Mouse (Mus musculus) MEL (cell line): ENCODE results near the gene Prrx2.

ENCODE experiments used
- CHD2 ChIP-seq: IDR thresholded peaks from 2 replicates; pipeline ENCODE4 v1.6.1; 2011; ENCODE audit warnings: low read length, improper control_type of control experiment
- CTCF ChIP-seq, 3 experiments: IDR thresholded peaks in 2 of 3; conservative IDR thresholded peaks in 1 of 3; 2 replicates each; pipeline ENCODE4 v1.5.1; 2011 to 2012; ENCODE audit warnings: low read length in 3 of 3, low read depth in 2 of 3, mild to moderate bottlenecking in 2 of 3, improper control_type of control experiment in 1 of 3, inconsistent platforms in 1 of 3, mixed read lengths in 1 of 3, moderate library complexity in 1 of 3; ENCODE audit not compliant: control insufficient read depth in 1 of 3, insufficient read depth in 1 of 3, poor library complexity in 1 of 3, severe bottlenecking in 1 of 3
- EP300 ChIP-seq, 2 experiments: IDR thresholded peaks; 2 replicates each; pipeline ENCODE4 v1.6.1; 2011; ENCODE audit warnings: improper control_type of control experiment in 2 of 2, low read length in 2 of 2, low read depth in 1 of 2, mild to moderate bottlenecking in 1 of 2
- GATA1 ChIP-seq: IDR thresholded peaks from 2 replicates; pipeline ENCODE4 v1.6.1; 2011; ENCODE audit warnings: low read depth, low read length, improper control_type of control experiment
- MYC ChIP-seq: IDR thresholded peaks from 2 replicates; pipeline ENCODE4 v1.6.1; 2011; ENCODE audit warnings: low read depth, mild to moderate bottlenecking, low read length, improper control_type of control experiment, moderate library complexity
- POLR2A ChIP-seq, 2 experiments: IDR thresholded peaks; 2 replicates each; pipeline ENCODE4 v1.6.1; 2011 to 2012; ENCODE audit warnings: low read length in 2 of 2, mild to moderate bottlenecking in 2 of 2, control low read depth in 1 of 2, improper control_type of control experiment in 1 of 2, low read depth in 1 of 2, moderate library complexity in 1 of 2; ENCODE audit not compliant: control insufficient read depth in 1 of 2, insufficient read depth in 1 of 2, poor library complexity in 1 of 2
- RAD21 ChIP-seq: IDR thresholded peaks from 2 replicates; pipeline ENCODE4 v1.6.1; 2011; ENCODE audit warnings: mild to moderate bottlenecking, low read depth, low read length, improper control_type of control experiment
- SIN3A ChIP-seq: IDR thresholded peaks from 2 replicates; pipeline ENCODE4 v1.6.1; 2012; ENCODE audit warnings: low read length, improper control_type of control experiment, inconsistent platforms
- TBP ChIP-seq: IDR thresholded peaks from 2 replicates; pipeline ENCODE4 v1.8.0; 2011; ENCODE audit warnings: low read depth, low read length, improper control_type of control experiment
- ZNF384 ChIP-seq: IDR thresholded peaks from 2 replicates; pipeline ENCODE4 v1.6.1; 2012; ENCODE audit warnings: low read depth, mild to moderate bottlenecking, inconsistent platforms, low read length, improper control_type of control experiment

GRCm38 (mm10) chr2:30862081-30862480 lies 27.3 kb downstream of the Prrx2 start:
- TF ChIP-seq SIN3A (no peak), RAD21 (no peak), POLR2A (IDR thresholded peaks at IDR 0.05; ENCODE audit: control insufficient read depth in 1 of 2, insufficient read depth in 1 of 2, low read depth in 1 of 2, low read length in 2 of 2, poor library complexity in 1 of 2) (no peak), MYC (no peak), EP300 (IDR thresholded peaks at IDR 0.05; ENCODE audit: low read depth in 1 of 2, low read length in 2 of 2) (no peak), TBP (no peak), CHD2 (no peak), ZNF384 (no peak), CTCF (IDR thresholded peaks at IDR 0.05 in 2 of 3, conservative IDR thresholded peaks at IDR 0.05 in 1 of 3; ENCODE audit: control insufficient read depth in 1 of 3, insufficient read depth in 1 of 3, low read depth in 2 of 3, low read length in 3 of 3, poor library complexity in 1 of 3, severe bottlenecking in 1 of 3) (no peak), GATA1 (no peak)
